Mouse (Mus musculus) cerebellum, postnatal 10 days (tissue): ENCODE data around the gene Inpp5a.

Experiments
- DNase-seq, 2 experiments: peaks; one replicate each; pipeline ENCODE4 v3.0.0; 2021; ENCODE audit warnings: mixed read lengths in 2 of 2

Inpp5a gene

DNA sequence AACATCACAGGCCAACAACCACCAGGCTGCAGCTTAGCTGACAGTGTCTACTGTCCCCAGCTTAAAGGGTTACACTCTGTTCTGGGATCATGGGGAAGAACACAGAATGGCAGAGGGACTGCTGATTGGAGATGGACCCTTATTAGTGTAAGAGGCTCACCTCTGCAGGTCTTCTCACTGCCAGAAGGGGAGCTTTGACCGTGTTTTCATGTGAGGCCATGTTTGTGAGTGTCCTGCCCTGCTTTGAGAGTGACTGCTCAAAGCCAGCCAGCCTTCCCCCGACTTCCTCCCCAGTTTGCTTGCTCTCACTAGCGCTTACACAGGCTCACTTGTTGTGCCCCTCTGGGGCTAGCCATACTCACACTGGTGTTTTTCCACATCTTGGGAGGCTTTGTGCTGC lies 58.5 kb downstream of the Inpp5a start:
- DNase-seq, result peak in 1 of 2 experiments; percentile 14

DNA sequence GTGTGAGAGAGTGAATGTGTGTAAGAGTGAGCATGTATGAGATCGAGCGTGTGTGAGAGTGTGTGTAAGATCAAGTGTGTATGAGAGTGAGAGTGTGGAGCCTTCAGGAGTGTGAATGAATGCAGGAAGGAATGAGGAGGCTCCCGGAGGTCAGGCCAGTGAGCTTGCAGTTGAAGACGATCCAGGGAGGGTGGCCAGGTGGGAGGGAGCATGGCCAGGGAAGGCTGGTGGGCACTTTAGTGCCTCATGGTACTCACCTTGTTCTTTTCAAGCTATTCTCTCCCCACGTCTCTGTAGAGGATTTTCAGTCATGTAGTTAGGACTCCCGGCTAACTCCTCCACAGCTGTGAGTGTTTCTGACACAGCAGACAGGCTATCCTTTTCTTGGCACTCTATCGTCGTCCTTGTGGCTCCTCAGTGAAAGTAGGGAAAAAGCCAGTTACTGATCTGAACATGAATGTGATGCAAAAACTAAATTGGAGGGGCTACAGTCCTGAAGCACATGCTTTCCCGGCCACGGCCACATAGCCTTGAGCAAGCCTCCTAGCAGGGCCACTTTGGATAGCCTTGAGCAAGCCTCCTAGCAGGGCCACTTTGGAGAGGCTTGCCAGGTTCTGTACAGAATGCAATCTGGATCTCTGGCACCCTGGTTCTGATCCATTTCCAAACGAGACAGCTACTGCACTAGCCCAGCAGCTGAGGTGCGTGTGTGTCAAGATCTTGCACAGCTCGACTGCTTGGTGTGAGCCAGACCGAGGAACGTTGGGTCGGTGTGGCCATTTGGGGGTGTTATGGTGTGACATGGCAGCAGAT lies 61.5 kb downstream of the Inpp5a start:
- peak in 1 of 2 experiments; percentile 32 for DNase-seq

DNA sequence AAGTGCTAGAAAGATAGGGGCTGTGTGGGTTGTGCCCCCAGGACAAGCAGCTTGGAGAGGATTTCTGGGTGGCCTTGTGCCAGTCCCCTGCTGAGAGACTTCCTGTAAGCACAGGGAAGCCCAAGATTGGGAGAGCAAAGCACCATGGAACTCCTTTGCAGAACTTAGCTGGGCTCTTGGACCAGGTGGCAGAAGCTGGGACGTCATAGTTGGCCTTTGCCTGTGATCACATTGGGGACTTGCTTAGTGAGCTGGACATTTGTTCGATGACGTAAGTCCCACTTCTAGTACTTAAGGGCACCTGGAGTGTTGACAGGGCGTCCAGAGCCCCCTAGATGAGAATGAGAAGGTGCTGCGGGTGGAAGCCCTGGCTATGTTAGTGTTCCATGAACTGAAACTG lies 62.8 kb downstream of the Inpp5a start:
- DNase-seq, result peak; percentile 53 to 54

DNA sequence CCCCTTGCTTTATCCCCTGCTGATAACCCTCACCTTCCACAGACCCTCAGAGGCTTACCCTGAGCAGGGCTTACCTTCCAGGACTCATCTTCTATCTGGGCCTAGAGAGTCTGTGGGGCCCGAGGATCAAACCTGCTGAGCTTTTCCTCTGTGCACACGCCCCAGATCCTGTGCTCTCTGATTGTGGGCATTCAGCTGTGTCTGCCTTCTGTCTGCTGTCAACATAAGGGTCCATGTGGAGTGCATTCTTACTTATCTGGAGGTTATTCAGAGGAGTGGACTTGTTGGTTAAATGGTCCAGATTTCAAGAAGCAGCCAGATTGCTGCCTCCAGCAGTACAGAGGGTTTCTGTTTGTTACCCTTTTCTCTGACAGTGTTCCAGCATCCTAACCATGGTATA lies 63.3 kb downstream of the Inpp5a start:
- DNase-seq, result no peak

DNA sequence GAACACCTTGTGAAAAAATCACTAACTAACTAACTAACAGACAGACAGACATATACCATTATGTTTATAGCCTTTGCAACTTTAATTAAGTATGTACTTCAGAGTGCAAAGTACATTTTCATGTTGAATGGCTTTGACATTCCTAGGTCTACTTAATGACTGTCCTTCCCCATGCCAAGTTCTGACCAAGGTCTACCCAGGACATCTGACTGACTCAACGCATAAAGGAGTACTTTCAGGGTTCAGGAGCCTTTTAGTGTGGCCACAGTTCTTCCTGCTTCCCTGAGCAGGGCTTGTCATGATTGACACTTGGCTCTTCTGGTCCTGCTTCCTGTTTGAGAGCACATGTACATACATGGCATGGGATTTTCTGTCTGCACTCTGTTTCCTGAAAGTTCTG lies 64.3 kb downstream of the Inpp5a start:
- DNase-seq, result no peak

DNA sequence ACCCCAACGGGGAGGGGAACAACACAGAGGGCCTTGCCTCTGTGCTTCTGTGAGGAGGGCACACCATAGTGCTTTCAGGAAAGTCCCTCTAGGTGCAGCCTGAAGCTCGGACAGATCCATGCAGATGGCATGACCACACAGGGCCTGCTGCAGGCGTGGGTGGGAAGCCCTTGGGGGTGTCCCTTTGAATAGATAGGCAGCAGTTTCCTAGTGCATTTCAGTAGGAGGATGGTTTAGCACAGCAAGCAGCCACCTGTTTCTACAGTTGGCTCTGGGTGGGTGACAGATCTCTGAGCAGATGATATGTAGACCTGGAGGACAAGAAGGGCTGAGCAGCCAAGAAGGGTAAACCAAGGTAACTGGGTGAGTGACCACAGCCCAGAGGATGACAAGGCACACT lies 65.4 kb downstream of the Inpp5a start:
- no peak for DNase-seq

DNA sequence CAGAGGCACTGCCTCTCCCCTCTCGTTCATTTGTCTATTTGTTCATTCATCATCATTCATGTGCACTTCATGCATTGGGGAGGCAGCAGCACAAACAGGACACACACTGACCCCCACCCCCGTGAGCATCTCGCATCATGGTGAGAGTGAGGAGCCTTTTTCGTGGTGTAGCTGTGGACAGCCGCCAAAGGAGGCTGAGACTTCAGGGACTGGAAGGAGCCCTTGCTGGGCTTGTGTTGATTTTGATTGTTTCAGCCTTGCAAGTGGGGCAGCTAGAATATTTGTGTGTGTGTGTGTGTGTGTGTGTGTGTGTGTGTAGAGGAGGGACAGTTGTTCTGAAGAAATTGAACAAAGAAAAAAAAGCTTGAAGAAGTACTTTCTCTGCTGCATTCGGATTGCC lies 67.8 kb downstream of the Inpp5a start:
- DNase-seq, result no peak

DNA sequence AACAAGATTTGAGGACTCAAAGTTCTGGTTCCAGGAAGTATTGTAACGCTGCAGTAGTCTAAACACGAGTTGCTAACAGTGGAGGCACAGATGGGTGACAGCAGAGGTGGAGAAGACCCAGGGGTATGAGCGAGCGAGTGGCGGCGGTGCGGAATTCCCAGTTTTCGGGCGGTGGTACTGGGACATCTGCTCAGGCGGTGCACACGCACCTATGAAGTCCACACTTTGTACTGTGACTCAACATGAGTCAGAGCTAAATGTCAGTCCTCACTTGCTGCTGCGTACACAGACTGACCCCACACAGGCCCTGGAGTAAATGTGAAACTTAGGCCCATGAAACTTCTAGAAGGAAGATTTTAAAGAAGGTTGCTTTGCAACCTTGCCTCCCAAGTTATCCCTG lies 72.4 kb downstream of the Inpp5a start:
- DNase-seq, result no peak

DNA sequence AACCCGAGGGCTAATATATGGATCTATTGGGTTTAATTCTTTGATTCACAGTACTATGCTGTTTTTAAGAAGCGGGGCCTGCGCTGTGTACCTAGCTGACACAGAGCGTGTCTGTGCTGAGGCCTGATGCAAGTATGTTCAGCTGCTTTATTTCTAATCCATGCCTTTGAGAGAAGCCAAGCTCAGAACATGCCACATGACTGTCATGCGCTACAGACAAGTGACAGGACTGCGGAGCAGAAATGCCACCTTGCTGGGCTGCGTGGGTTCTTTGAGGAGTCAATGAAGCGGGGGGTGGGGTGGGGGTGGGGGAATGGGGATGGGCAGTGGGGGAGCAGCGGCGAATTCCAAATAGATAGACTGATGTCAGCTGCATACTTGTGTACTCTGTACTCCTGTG lies 73.2 kb downstream of the Inpp5a start:
- no peak for DNase-seq

DNA sequence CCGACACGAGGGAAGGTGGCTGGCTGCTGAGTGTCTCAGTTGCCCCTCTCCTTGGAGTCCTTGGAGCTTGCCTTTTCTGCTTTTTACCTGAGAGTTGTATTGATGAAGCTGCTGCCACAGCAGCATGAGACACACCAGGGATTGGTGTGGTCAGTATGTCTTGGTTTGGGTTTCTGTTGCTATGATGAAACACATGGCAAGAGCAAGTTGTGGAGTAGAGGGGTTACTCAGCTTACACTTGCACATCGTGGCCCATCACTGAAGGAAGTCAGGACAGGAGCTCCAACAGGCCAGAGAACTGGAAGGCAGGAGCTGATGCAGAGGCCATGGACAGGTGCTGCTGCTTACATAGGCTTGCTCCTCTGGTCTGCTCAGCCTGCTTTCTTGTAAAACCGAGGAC lies 76.6 kb downstream of the Inpp5a start:
- no peak for DNase-seq

DNA sequence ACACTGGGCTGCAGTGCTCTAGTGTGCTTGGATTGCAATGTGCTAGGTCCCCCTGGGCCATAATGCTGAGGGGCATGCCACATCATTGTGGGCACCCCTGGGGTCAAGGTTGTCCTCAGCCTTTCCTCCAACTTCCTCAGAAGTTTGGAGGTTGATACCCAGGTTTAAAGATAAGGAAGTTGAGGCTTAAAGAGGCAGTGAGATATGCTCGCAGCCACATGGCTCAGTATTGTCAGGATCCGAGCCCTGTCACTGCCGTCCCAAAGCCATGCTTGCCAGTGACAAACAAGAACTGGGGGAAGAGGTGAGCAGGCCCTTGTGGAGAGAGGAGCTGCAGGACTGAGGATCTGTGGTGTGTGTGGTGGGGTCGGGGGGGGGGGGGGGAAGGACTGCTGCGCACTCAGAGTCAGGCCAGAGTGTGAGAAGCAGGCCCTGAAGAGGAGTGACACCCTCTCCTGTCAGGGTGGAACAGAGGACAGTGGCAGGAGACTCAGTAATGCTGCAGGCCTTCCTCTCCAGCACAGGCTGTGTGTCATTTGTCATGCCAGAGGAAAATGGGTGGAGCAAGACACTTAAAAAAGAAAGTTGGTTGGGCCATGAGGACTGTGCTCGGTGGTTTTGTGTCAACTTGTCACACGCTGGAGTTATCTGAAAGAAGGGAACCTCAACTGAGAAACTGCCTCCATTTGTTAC lies 77.7 kb downstream of the Inpp5a start:
- DNase-seq, result no peak

DNA sequence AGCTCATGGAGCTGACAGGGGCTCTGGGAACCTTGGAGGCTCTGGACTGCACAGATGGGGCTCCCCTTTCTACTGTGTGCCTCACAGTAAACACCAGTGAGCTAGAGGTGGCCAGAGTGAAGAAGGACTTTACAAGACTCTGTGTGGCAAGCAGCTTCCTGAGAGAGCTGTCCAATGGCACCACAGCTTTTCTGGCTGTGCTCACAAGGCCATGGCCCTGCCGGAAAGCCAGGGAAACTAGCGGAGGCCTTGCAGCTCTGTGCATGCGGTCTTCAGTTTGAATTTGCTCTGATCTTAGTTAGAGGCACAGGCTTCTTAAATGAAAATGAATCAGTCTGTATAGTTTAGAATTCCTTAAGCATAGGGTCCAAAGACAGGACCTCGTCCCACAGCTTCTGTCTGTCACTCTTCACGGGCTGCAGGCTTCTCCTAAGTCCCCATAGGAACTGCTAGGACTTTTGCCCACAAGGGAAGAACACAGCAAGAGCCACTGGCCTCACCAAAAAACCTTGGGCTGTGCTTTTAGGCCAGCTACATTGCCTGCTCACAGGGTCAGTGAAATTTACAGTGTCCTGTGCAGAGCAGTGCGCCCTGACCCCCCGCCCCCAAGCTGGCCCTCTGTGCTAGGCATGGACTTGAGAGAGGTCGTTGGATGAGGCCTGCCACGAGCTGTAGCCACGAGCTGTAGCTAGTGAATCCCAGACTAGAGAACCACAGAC lies 78.4 kb downstream of the Inpp5a start:
- no peak for DNase-seq

DNA sequence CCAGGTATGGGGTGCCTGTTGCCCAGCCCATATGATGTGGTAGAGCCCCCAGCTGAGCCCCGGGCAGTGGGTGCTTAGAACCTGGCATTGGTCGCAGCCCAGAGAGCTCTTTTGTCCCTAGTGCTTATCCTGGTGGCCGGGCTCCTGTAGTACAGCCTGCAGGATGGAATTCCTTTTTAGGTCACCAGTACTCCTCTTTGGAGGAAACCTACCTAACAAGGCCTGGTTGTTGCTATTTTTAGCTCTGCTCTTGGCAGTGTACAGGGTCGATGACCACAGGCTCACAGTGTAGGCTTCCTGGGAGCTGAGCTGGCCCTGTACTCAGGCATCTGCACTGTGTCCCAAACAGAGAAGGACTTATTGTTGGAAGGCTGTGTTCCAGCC lies 79.0 kb downstream of the Inpp5a start:
- peak; percentile 65 to 66 for DNase-seq

DNA sequence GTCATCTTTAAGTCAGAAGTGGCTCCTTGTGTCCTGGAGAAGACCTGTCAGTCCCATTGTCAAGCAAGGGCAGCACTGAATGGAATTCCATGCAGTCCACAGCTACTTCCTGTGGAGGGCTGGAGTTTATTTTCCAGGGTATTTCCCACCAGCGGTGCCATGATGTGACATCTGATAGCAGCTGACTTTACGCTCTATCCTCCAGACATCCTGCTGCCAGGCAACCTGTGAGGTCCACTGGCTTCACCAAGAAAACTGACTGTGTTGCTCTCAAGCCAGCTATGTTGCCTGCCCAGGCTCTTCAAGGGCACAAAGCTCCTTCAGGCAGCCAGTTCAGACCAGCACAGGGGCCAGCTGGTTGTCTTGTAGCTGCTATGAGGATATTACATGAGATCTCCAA lies 79.5 kb downstream of the Inpp5a start:
- DNase-seq, result peak; percentile 42 to 46

DNA sequence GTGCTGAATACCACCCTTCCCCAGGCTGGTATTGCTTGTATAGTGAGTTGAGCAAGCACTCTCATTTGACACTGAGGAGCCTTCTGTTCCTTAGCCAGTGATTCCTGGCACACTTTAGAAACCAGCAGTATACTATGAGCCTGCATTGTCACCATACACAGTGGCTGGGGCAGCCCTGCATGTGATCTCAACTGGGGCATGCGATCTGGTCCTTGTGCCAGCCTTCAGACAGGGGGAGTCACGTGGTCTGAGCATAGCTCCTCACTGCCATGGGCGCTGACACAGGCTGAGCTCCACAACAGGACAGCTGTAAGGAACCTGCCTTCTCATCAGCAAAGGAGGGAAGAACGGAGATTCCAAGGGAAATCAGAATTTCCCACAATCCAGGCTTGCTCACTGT lies 80.5 kb downstream of the Inpp5a start:
- peak in 1 of 2 experiments; percentile 45 for DNase-seq

DNA sequence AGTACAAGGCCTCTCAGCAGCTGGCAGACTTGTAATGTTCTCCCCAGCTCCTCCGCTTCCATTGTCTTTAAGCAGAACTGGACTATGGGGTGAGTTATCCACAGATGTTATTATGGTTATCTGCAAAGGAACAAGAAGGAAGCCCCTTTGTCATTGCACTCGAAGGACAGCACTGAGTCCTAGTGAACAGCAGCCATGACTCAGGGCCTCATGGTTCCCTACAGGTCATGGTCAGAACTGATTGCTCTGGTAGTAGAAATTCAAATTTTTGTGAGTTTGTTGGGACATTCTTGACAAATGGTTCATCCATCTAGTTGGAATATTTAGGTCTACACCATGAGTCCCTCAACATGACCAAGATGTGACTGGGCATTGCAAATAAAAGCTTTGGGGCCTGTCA lies 81.6 kb downstream of the Inpp5a start:
- DNase-seq, result no peak

DNA sequence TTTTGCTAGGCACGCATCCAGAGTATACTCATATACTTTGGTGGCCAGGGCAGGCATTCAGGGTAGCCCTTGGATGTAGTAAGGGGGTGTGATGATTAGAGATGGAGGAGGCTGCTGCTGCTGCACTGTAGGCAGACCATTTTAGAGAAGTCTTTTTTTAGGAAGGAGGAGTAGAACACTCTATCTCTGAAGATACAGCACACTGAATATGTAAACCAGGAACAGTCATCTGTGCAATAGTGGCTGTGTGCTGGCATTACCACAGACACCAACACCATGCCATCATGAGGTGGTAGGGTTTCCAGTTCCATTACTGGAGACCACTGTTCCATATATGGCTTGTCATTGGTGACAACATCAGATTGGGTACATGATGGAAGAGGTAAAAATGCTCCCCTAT lies 83.1 kb downstream of the Inpp5a start:
- no peak for DNase-seq

DNA sequence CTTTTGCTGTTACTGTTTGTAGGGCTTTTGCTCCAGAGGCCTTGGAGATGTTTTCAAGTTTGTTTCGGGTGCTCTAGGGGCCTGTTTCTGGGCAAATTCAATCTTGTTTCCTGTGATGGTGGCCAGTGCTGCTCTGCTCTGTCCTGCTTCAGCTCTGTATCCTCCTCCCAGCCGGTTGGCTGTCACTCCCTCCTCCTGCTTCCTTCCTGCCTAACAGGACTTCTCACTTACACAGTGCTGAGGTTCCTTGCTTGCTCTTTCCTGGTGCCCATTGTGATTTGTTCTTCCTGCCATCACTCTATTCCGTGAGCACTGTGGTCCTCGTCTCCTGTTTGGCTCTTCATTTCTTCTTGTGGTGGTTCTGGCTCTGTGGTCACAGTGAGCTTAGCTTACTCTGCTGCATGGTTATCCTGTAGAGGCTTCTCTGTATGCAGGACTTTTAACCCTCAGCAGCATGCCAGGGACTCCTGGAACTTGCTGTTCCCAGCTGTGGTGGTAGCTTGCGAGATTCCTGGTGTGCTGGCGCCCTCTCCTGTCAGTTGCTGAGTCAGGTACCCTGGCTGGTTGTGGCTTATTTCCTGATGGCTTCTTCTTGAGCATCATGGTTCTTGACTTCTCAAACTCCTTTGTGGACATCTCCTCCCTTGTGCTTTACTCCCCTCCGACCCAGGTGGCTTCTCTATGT lies 84.1 kb downstream of the Inpp5a start:
- peak; percentile 89 to 90 for DNase-seq

DNA sequence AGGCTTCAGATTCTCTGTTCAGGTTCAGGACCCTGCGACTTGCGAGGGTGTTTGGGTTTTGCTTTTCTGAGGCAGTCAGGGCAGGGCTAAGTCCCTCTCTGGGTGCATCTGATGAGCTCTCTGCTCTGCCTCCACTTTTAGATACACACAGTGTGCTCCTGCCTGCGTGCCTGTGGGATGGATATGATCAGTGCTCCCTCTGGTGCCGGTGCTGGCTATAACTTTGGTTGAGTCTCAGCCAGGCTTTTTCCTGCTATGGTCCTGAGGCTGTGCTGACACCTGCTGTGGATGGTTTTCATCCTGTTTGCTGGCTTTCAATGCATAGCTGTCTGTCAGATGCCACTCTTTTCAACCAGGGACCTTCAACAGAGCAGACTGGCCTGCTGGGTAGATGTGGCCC lies 87.0 kb downstream of the Inpp5a start:
- DNase-seq, result peak; percentile 38 to 55

DNA sequence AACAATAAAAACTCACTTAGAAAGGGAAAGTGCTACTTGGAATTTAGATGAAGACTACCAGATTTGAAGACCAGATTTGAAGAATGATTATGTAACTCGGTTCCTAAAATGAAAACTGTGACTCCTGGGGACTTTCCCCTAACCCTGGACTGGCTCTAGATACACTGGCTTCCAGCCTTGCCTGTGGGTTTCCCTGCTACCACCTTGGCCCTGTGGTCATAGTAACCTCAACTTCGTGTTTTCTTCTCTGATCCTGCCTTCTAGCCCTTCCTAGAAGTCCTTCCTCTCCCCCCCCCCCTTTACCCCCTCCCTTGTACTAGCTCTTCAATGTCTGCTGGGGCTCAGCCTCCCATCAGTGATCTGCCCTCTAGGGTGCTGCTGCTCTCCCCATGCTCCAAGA lies 87.8 kb downstream of the Inpp5a start:
- DNase-seq, result no peak

DNA sequence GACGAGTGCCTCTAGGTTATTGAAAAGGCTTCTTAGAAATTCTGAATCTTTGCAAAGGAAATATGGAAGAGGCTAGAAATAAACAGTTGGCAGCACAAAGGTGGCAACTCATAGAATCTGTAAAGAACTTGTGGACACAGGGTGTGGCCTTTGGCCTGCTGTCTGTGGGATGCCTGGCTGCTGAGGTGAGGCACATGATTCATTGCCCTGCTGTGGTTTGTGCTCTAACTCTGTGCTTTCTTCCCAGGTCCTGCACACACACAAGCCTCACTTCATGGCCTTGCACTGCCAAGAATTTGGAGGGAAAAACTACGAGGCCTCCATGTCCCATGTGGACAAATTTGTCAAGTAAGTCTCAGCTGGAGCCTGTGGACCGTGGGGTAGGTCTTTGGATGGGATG lies 88.8 kb downstream of the Inpp5a start:
- no peak for DNase-seq

DNA sequence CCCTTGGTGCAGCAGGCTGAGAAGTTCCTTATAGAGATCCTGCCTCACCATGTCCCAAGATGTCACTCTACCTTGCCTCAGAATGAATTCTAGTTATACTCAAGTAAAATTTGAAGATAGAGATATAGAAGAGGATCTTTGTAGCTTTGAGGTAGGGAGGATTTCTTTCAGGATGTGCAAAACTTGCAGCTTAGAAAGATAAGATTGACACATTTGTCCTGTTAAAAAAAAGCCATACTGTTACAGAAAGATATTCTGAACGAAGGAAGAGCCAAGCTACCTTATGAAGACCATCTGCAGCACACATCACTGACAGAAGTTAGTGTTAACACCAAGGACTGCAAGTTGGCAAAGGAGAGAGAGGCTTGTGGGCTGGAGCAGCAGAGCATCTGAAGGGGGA lies 90.2 kb downstream of the Inpp5a start:
- no peak for DNase-seq

DNA sequence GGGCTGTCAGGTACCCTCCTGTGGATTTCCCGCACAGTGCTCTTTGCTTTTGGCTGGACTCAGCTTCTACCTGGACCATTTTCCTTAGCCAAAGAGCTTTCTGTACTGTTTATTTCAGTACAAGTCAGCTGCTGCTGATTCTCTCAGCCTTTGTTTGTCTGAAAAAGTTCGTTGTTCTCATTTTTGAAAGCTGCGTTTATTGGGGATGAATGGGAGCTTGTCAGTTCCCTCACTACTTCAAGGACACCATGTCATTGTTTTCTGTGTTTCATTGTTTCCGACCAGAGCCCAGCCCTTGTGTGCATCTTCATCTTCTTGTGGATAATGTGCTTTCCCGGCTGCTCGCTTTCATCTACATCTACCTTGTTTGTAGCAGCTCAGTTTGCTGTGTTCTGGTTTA lies 90.7 kb downstream of the Inpp5a start:
- DNase-seq, result no peak
